Mouse (Mus musculus) liver, embryonic 14.5 days (tissue): ENCODE results near the gene Ecsit.

Experiments used
- CTCF ChIP-seq: IDR thresholded peaks from 2 replicates; pipeline ENCODE4 v1.5.1; 2016; ENCODE audit warnings: antibody characterized with exemption, low read depth, control low read depth
- EP300 ChIP-seq: IDR thresholded peaks from 2 replicates; pipeline ENCODE4 v1.6.1; 2016; ENCODE audit warnings: antibody characterized with exemption, low read depth

- TF ChIP-seq CTCF (no peak), EP300 (no peak)
Measured at GRCm38 (mm10) chr9:22049721-22050270, 35.4 kb downstream of the Ecsit start.
